Mouse (Mus musculus): Measurements from ENCODE around the gene Sergef.

Gene Sergef

DNA sequence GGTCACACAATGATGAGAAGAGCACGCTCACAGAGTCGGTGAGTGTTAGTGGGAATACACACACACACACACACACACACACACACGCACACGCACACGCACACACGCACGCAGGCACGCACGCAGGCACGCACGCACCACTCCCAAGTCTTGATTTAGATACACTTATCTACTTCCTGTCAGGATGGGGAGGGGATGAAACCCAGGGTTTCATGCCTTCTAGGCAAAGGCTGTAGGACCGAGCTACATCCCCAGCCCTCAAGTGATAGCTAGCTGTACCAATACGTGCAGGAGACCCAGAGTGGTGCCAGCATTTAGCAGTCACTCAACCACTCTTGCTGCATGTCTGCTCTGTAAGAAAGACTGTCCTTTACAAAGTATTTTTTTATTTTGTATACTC is 137.0 kb downstream of the Sergef start:
- no peak for DNase-seq (ENCODE audit: low spot score in 2 of 2)

DNA sequence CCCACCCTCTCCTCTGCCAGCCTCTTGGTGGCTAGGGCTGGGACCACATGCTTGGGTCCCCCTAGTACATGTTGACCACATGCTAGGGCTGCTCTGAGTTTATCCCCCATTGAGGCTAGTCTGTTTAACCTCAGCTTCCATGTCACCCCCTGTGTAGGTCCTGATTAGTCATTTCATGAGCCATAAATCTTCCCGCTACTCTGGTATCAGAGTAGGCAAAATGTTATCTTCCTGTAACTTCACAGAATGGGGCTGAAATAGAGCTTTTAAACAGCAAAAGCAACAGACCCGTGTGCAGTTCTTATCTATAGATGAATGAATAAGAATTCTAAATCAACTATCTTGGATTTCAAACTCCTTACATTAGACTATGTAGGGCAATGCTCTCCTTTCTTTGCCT is 138.1 kb downstream of the Sergef start:
- DNase-seq (ENCODE audit: low spot score in 2 of 2) = no peak

DNA sequence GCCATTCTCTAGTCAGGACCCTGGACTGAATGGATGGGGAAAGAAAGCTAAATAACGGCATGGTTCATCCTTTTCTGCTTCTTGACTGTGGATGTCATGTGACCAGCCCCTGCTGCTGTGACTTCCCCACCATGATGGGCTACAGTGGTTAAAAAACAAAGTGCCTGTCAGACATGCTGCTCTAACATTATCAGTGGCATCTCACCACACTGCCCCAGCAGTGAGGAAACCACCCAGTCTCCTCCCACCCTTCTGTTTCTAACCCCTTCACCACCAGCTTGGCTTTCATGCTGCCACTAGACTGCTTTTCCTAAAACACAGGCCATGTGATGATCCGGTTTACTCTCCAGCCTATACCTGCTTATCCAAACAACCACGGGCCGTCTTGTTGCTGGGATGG is 140.0 kb downstream of the Sergef start:
- DNase-seq (ENCODE audit: low spot score in 2 of 2) = no peak

DNA sequence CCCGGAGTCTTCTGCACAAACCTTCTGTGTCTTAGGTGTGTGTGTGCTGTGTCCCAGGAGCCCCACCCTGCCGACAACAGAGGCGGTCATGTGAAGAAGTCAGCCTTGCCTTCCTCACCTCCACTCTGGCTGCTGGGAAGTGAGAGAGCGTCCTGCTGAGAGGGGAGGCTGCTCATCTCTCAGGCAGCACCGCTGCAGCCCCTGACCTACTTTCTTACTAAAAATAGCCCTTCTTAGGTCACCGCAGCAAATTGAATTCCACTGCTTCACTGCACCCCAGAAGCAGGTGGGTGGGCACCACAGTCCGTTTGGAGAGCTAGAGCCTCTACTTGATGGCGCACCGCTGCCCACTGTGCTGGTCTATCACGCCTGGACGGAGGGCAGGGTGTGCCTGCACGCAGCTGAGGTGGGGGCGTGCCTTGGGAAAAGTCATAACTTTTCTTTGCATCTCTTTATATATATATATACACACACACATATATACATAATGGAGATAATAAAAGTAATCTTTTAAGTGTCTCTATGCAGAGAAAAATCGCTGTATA is 147.4 kb downstream of the Sergef start:
- no peak for DNase-seq (ENCODE audit: low spot score in 2 of 2)

DNA sequence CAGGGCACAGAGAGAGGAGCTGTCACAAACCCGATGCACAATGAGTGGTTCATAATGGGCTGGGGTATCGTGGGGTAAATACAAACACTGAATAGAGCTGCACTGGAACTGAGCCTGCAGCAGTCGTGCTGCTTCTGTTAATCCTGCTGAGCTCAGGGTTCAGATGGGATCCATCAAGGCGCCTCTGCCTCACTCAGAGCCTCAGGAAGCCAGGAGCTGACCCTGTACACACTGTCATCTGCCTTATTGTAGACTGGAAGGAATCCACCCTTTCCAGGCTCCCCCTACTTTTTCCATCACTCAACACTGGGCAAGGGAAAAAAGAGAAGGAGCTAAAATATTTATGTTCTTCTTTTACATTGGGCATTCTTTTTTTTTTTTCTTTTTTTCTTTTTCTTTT is 152.3 kb downstream of the Sergef start:
- DNase-seq (ENCODE audit: low spot score in 2 of 2) = no peak

DNA sequence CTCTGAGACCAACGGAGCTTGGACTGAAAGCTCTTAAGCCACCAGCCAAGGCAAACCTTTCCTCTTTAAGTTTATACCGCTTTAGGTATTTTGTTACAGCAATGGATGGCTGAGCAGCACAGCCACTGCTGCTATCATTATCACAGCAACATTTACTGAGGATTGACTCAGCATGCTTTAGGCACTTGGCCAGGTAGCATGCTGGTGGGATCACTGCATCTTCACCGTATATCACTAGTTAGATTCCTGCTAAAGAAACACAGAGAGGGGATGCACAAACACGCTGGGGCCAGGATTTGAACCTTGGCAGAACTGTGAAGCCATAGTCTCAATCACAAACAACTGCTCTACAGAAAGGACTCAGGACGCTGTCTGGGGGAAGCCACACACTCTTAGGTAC is 152.8 kb downstream of the Sergef start:
- DNase-seq (ENCODE audit: low spot score in 2 of 2) = no peak

DNA sequence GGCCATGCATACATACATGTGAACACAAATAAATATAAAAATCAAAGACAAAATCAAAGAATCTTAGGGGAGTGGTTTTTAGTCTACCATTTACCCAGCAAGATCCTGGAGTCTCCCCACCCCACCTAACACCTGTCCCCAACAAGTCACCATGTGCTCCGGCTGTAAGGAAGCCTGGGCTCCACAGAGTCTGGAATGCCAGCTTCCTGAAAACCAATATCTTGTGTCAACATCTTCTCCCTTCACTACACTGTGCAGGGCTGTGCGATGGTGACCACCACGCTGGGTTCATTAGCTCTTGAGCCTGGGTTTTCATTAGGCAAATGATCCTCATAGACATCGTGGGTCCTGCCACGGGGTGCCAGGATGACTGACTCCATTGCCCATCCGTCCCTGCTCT is 155.4 kb downstream of the Sergef start:
- DNase-seq (ENCODE audit: low spot score in 2 of 2) = no peak

DNA sequence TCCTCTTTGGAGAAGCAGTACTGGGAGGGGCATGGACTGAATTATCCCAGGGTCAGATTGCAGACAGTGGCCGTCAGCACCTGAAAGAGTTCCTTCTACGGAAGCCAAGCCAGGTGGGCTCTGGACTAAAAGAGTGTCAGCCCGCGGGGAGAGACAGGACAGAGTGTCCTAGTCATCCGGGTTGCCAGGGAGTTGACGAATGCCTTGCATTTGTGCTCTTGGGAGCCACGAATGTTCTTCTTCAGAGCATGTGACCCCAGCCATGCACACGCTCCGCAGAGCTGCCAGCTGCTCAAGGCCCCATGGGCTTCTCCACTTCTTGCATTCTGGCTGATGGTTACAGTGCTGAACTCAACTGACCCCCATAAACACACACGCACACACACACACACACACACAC is 156.6 kb downstream of the Sergef start:
- no peak for DNase-seq (ENCODE audit: low spot score in 2 of 2)

DNA sequence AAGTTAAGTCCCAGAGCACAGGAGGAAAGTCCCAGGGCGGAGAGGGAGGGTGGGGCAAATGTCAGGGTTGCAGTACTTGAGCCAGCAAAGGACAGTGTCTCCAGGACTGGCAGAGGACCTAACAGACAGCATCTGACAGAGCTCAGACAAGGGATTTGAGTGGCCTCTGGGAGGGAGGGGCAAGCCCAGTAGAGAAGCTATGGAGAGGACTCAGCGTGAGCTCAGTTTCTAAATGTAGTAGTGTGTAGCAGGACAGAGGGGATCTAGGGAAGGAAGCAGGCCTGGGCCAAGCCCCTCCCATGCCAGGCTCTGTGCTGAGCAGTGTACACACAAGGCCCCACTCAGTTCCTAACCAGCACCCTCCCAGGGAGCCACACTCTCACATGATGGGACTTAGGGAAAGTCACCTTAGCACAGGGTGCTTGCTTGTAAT is 157.5 kb downstream of the Sergef start:
- DNase-seq (ENCODE audit: low spot score in 2 of 2) = no peak

DNA sequence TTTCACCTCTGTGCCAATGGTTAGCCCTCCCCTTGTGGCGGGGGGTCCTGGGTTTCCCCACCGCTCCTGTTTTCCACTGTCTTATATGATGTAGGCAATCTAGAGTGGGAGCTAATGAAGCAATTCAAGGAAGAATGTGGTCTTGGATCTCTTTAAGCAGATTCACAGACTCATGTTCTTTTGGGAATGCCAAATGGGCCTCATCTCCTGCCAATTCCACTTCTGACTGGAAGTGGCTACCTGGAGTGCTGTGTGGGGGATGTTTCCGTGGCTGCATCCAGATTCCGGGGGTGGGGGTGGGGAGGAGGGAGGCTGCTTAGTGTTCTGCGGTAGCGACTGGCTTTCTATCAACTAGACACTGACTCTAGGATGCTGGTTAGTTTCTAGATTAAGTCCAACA is 159.8 kb downstream of the Sergef start:
- no peak for DNase-seq (ENCODE audit: low spot score in 2 of 2)

DNA sequence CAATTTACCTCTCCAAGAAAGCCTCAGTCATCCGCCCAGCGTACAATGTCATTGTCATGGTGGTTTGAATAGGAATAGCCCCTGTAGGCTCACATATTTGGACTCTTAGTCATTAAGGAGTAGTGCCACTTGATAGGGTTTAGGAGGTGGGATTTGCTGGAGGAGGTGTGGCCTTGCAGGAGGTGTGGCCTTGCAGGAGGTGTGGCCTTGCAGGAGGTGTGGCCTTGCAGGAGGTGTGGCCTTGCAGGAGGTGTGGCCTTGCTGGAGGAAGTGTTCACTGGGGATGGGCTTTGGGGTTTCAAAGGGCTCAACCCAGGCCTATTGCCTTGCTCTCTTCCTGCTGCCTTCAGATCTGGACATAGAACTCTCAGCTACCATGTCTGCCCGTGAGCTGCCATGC is 162.2 kb downstream of the Sergef start:
- no peak for DNase-seq (ENCODE audit: low spot score in 2 of 2)

DNA sequence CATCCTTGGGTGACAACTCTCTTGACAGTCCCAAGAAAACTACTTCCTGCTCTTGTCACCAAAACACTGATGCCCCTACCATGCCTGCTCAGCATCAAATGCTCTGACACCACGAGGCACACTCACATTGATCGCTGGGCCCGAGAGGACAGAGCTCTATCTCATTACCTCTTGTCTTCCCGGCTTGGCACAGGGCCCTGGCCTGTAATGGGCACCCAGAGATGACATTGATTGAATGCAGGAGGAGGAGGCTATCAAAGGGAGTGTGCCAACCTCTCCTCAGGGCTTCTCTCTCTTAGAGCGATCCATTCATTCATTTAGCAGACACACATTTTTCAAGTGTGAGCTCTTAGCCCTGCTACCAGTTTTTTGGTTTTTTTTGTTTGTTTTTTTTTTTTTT is 164.1 kb downstream of the Sergef start:
- DNase-seq (ENCODE audit: low spot score in 2 of 2) = no peak

DNA sequence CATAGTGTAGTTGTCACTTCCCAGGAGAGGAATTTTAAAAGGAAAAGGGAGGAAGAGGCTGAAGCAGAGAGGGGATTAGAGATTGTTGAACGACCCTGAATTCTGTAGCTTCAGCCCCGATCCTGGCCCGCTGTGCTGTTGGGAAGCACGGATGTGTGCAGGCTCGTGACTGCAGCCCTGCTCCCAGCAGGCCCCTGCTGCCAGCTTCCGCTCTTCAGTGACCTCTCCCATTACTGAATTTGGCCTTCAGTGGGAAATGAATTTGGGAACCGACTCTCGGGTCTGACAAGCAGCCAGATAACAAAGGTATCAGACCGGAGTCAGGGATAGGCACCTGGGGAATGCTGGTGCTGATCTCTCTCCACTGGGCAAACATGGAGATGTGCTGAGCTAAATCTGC is 166.5 kb downstream of the Sergef start:
- no peak for DNase-seq (ENCODE audit: low spot score in 2 of 2)

DNA sequence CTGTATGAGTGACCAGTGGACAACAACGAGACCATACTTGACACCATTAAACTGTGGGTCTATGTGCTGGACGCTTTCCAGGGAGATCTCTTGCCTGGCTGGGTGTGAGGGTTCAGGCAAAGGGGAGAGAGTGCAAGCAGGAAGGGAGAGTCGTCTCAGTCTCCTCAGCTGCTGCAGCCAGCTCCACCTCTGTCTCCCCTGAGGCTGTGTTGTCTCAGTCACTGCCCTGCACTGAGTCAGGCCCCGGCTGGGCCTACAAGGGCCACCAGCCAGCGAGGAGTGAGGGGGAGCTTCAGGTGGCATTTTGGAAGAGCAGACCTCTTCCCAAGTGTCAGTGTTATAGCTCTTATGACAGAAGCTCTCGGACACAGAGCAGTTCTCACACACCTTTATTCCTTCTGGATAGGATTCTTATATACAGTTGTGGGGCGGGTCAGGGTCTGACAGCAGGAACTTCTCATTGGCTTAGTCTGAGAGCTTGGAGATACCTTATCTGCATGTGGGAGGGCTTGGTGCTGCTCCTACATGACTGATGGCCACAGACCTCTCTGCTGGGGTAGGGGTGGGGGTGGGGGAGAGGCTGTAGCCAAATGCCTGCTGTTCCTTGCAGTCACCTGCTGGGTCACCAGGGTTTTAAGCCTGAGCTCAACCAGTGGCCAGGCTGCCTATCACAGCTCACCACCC is 168.4 kb downstream of the Sergef start:
- no peak for DNase-seq (ENCODE audit: low spot score in 2 of 2)

DNA sequence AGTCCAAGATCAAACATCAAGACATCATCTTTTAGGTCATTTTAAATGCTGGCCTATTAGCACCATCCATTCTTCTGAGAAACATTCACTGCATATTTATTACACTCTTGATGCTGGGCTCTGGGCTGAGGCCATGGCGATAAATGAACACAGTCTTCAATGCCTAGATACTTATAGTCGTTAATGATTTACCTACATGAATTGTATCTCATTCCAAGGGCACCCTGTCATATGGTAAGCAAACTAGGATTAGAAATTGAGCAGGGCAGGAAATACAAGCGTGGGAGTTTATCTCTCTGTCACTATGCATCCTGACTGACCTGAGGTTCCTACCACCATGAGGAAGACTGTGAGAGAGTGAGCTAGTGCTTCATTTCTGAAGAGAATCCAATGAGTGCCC is 170.1 kb downstream of the Sergef start:
- DNase-seq (ENCODE audit: low spot score in 2 of 2) = no peak

DNA sequence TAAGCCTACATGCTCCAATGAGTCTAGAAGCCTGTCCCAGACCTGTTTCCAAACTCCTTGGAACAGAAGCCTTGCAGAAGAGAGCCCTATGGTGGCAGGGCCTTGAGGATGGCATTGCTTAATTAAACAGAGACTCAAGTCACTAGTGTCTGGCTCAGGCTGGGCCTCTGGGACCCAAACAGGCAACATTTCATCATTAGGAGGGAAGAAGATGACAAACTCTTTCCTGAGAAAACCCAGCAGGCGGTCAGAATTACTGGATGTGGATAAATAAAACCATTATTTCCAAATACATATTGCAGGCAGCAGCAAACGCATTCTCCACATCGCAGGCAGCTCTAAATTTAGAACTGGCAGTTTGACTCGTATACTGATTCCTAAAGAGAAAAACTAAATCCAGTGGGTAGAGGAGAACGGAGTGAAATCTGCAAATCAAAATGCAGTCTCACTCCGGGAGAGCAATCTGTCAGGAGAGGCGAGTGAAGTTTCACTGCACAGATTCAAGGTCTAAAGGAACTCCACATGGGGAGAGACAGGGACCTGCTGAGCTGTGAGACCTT is 173.1 kb downstream of the Sergef start:
- no peak for DNase-seq (ENCODE audit: low spot score in 2 of 2)

DNA sequence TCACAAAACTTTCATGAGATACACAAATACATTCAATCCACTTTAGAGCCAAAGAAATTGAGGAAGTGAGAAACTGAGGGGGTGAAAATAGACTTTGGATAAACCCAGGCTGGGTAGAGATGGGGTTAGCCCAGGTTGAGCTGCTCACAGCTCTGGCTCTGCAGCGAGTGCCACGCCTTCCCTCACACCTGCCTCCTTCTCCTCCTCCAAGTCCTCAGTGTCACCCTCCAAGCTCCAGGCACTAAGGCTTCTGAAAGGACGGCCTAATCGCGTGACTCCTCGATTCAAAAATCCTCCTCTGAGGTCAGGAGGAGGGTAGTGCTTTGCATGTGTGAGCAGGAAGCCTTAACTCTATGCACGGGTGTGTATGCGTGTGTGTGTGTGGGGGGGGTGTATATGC is 176.5 kb downstream of the Sergef start:
- DNase-seq (ENCODE audit: low spot score in 2 of 2) = no peak

DNA sequence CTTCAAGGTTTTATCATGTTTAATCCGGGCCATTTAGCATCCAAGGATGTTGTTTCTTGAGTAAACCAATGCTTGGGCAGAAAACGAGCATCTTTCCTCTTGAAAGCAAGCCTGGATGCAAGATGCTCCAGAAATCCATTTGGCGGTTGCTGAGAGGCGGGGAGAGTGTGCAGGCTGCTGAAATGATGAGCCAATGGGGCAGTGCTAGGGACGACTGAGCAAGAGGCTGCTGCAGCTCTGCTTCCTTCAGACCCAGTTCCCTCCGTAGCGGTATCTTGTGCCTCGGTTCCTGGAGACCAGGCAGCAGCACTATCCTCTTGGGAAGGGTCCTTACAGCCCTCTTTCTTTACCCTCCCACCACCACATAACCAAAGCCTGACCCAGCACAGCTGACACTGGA is 177.3 kb downstream of the Sergef start:
- no peak for DNase-seq (ENCODE audit: low spot score in 2 of 2)

DNA sequence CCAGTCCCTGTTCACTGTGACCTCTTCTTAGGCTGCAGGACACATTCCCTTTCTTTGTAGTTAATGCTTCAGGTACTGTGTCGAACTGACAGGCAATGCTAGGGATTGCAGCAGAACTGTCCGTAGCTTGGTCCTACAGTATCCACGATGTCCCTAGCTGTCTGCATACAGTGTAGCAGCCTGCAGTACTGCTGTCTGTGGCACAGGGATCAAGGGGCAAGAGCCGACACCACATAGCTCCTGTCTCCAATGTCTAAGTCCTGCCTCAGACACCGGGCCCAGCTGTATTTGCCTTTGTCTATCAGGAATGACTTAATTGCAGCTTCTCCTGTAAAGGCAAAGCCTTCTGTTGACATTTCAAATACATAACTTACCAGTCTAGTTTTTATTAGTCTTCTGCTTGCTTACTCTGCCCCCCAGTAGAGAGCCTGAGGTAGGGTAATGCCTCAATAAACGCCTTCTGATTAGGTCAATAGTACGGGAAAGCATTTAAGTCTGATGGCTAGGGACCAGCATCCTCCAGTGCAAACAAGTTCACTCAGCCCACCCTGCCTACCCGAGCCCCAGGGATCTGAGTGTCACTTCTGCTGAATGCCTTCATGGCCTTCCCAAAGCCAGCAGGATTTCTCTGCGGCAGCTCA is 179.9 kb downstream of the Sergef start:
- DNase-seq (ENCODE audit: low spot score in 2 of 2) = no peak

DNA sequence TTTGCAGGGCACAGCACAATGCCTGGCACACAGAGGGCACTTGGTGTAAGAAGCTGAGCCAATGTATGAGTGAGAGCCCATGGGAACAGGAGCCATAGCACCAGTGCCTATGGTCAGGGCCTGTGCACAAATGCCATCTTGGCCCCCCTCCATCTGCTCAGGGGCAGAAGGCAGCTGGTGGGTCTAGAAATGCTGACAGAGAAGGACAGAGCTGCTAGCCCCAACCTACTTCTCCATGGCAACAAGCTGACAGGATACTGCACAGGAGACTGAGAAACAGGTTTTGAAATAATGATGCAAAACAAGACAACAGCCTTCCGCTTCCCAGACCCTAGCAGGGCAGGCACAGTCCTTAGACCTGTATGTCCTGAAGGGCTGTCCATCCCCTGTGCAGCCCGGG is 180.4 kb downstream of the Sergef start:
- no peak for DNase-seq (ENCODE audit: low spot score in 2 of 2)

DNA sequence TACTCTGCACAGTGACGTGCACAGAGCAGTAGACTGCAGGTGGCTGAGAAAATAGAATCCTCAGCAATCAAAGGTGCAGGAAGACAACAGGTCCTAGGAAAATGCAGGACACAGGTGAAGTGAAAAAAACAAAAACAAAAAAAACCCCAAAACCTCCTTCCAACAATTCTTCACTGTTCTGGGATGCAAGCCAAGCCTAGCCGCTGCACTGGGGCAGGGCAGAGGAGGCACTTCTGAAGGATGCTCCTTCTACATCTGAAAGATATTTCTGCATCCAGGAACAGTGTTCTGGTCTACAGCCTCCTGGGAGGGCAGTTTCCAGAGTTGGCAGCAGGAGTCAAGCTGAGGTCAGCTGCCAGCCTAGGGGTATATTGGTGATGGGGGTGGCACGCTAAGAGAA is 181.7 kb downstream of the Sergef start:
- no peak for DNase-seq (ENCODE audit: low spot score in 2 of 2)

DNA sequence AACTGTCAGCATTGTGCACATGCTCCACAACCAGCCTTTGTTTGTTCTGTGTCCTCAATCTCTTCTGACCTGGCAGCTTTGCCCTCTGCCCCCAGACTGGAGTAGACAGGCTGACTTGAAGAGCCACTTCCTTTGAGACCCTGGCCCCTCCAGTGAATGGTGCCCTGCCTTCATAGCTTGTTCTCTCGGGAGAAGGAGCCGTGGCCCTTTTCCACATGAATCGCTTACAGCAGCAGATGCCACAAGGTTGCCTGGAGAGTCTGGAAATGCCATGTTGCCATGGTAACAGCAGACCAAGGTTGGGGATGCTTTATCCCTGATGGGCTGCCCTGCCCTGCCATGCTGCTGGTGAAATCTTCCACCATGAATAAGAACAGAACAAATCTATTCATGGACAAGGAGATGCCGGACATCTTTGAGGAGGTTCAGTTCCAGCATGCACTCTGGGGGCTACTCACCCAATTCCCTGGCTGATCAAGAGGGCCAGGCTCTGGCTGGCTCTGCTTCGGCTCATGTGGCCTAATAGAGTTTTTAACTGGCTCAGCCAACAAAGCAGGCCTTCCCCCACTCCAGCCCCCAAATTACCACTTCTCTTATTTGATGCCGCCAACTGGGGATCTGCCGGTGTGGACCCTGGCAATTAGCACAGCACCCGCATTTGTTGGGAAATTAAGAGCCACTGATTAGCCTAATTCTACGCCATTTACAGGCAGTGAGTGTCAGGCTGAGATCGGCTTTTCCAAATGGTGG is 185.5 kb downstream of the Sergef start:
- no peak for DNase-seq (ENCODE audit: low spot score in 2 of 2)
